Mouse (Mus musculus) intestine, embryonic 15.5 days (tissue): ENCODE measurements around the gene Rreb1. TPM values are rescaled to one million over a fixed set of nuclear protein-coding genes. Genes with fewer than 3 reads are reported as not detected.
A peak's percentile ranks its signal among the peaks of the same experiment; 100 is the strongest.

Experiments used
- ATAC-seq: fragments of 200-750 bp; cut with Nextera tagmentation; 2 replicates; pipeline ENCODE4 v1.8.0; 2017; ENCODE audit warnings: moderate TSS enrichment, moderate library complexity
- H3K27ac ChIP-seq: fragments of 300-500 bp; sonication (generic); 2 replicates; pipeline ENCODE4 v1.5.1; 2015; ENCODE audit warnings: mild to moderate bottlenecking, inconsistent platforms
- H3K27me3 ChIP-seq: fragments of 300-500 bp; sonication (generic); replicated peaks from 2 replicates; pipeline ENCODE4 v1.6.1; 2015; ENCODE audit warnings: inconsistent platforms
- H3K36me3 ChIP-seq: fragments of 300-500 bp; sonication (generic); 2 replicates; pipeline ENCODE4 v1.6.1; 2015; ENCODE audit warnings: inconsistent platforms
- H3K4me1 ChIP-seq: fragments of 300-500 bp; sonication (generic); replicated peaks from 2 replicates; pipeline ENCODE4 v1.6.1; 2015; ENCODE audit warnings: inconsistent platforms
- H3K4me2 ChIP-seq: fragments of 300-500 bp; sonication (generic); replicated peaks from 2 replicates; pipeline ENCODE4 v1.6.1; 2015; ENCODE audit warnings: mild to moderate bottlenecking, inconsistent platforms
- H3K4me3 ChIP-seq: fragments of 300-500 bp; sonication (generic); replicated peaks from 2 replicates; pipeline ENCODE4 v1.5.1; 2015; ENCODE audit warnings: inconsistent platforms
- H3K9ac ChIP-seq: fragments of 300-500 bp; sonication (generic); 2 replicates; pipeline ENCODE4 v1.6.1; 2015; ENCODE audit warnings: inconsistent platforms
- H3K9me3 ChIP-seq: fragments of 300-500 bp; sonication (generic); 2 replicates; pipeline ENCODE4 v1.6.1; 2016; ENCODE audit warnings: inconsistent platforms
- WGBS: fragments of 180-500 bp; shearing (Covaris S2); methylation state at CpG from one replicate; pipeline ENCODE4 v1.1.7; 2015; 5-methylcytosine and 5-hydroxymethylcytosine counted together
- polyA plus RNA-seq: library from polyadenylated mRNA; unstranded; fragments of >200 nt; fragmentation: Nextera tagmentation; extraction: Ambion mirVana; gene quantifications from 2 replicates; pipeline ENCODE4 v1.2.1, GENCODE M21; 2015

Gene Rreb1
- polyA plus RNA-seq, 1 experiment from 2014 or later = 16.5 TPM

- Histone ChIP-seq H3K4me3 (peak within 1 kb of the TSS; percentile 100), H3K36me3 (0 out of 2 replicates have a peak, but pooled peaks cover 12% of the 10 kb centered on the region), H3K27me3 (no peaks in the 10 kb centered on the region), H3K9ac (peak within 1 kb of the TSS; percentile 99), H3K4me1 (no peaks in the 10 kb centered on the region), H3K4me2 (peak within 1 kb of the TSS; percentile 72), H3K9me3 (no peaks in the 10 kb centered on the region), H3K27ac (peak within 1 kb of the TSS; percentile 97)
- ATAC-seq = peak; percentile 99
- WGBS = under 1% methylated on average over 89 of the region's 89 CpGs
These were observed 215.7 kb downstream of the Rreb1 start, which contains the start of gene Ssr1 for GRCm38 (mm10) chr13:37993704-37994404. Gene Ssr1 (minus strand): TSS chr13:37994217.

GRCm38 (mm10) chr13:37994405-37994749 is 216.2 kb downstream of the Rreb1 start:
- no peaks in the 10 kb centered on the region for H3K4me1 ChIP-seq
- H3K9ac ChIP-seq = peak overlapping the region; percentile 99; the same call in 1 of the 2 replicates
- no peaks in the 10 kb centered on the region for H3K27me3 ChIP-seq
- ATAC-seq = peak; percentile 59
- WGBS = 11% methylated on average over 7 of the region's 7 CpGs
- H3K27ac ChIP-seq = no peak overlapping the region
- H3K36me3 ChIP-seq = 0 out of 2 replicates have a peak, but pooled peaks cover 7% of the 10 kb centered on the region
- no peaks in the 10 kb centered on the region for H3K9me3 ChIP-seq
- peak overlapping the region; percentile 100 for H3K4me3 ChIP-seq
- H3K4me2 ChIP-seq = peak overlapping the region; percentile 72

- ATAC-seq = no peak; the same call in 1 of the 2 replicates
- Histone ChIP-seq H3K4me1 (no peaks in the 10 kb centered on the region), H3K9ac (no peak overlapping the region), H3K27ac (no peak overlapping the region), H3K27me3 (no peaks in the 10 kb centered on the region), H3K36me3 (no peaks in the 10 kb centered on the region), H3K9me3 (no peaks in the 10 kb centered on the region), H3K4me3 (no peak overlapping the region), H3K4me2 (no peak overlapping the region)
- 83% methylated on average over 3 of the region's 3 CpGs for WGBS
These were observed 221.5 kb downstream of the Rreb1 start for GRCm38 (mm10) chr13:37999713-38000112.

Other genes with a start within 250 kb of the Rreb1 start
- 138 and 145 TPM in 2 replicates for gene Ssr1, start 215.8 kb downstream of the Rreb1 start, polyA plus RNA-seq